Mouse (Mus musculus): Measurements from ENCODE around the gene Fer. TPM values are rescaled to one million over a fixed set of nuclear protein-coding genes. Genes with fewer than 3 reads are reported as not detected.

Fer gene
- polyA plus RNA-seq, 1 experiment from 2014 or later, result 31.5 TPM

- 0 out of 2 replicates have a peak, but pooled peaks cover 3% of the 10 kb centered on the region for H3K36me3 ChIP-seq
- no peak overlapping the region for H3K4me3 ChIP-seq (replicated peaks)
- no peak overlapping the region for H3K9ac ChIP-seq
- no peak for ATAC-seq (ENCODE audit: insufficient number of reproducible peaks, low FRiP score, low TSS enrichment, low read depth)
- H3K4me1 ChIP-seq, result 0 out of 2 replicates have a peak, but pooled peaks cover 4% of the 10 kb centered on the region
- no peak overlapping the region for H3K4me2 ChIP-seq (replicated peaks)
- 88% methylated on average over 3 of the region's 3 CpGs for WGBS
- no peaks in the 10 kb centered on the region for H3K9me3 ChIP-seq (replicated peaks)
- no peak overlapping the region for H3K27ac ChIP-seq (replicated peaks)
- H3K27me3 ChIP-seq, result no peaks in the 10 kb centered on the region
These were observed 156.0 kb downstream of the Fer start for GRCm38 (mm10) chr17:64018870-64019269.

DNA sequence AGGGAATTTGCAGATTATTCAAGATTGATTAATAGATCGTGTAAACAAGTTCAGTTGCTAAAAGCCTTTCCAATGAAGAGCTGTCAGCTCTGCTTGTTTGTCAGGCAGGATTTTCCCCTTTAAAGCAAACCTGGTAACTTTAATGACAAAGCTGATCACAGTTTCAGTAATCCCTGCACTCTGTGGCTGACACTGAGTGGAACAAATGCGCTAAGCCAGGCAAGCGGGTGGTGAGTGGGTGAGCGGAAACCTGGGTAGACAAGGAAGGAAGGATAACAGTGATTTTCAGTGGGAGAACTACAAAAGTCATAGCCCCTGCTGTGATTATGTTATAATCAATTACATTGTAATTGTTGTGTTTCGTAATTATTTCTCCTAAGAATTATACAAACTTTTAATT lies 156.8 kb downstream of the Fer start:
- H3K9me3 ChIP-seq (replicated peaks), result no peaks in the 10 kb centered on the region
- H3K36me3 ChIP-seq, result 0 out of 2 replicates have a peak, but pooled peaks cover 3% of the 10 kb centered on the region
- no peak for ATAC-seq (ENCODE audit: insufficient number of reproducible peaks, low FRiP score, low TSS enrichment, low read depth)
- WGBS, result 70% methylated on average over 5 of the region's 5 CpGs
- H3K4me3 ChIP-seq (replicated peaks), result no peak overlapping the region
- no peak overlapping the region for H3K4me2 ChIP-seq (replicated peaks)
- H3K27me3 ChIP-seq, result no peaks in the 10 kb centered on the region
- no peak overlapping the region for H3K9ac ChIP-seq
- 0 out of 2 replicates have a peak, but pooled peaks cover 4% of the 10 kb centered on the region for H3K4me1 ChIP-seq
- H3K27ac ChIP-seq (replicated peaks), result no peak overlapping the region

GRCm38 (mm10) chr17:64026485-64026884 lies 163.6 kb downstream of the Fer start:
- H3K4me2 ChIP-seq (replicated peaks), result no peak overlapping the region
- no peaks in the 10 kb centered on the region for H3K27me3 ChIP-seq
- no peaks in the 10 kb centered on the region for H3K9me3 ChIP-seq (replicated peaks)
- WGBS, result 65% methylated on average over 2 of the region's 2 CpGs
- H3K36me3 ChIP-seq, result no peaks in the 10 kb centered on the region
- H3K27ac ChIP-seq (replicated peaks), result no peak overlapping the region
- no peak for ATAC-seq (ENCODE audit: insufficient number of reproducible peaks, low FRiP score, low TSS enrichment, low read depth)
- no peak overlapping the region for H3K4me3 ChIP-seq (replicated peaks)
- H3K4me1 ChIP-seq, result no peaks in the 10 kb centered on the region
- H3K9ac ChIP-seq, result no peak overlapping the region

DNA sequence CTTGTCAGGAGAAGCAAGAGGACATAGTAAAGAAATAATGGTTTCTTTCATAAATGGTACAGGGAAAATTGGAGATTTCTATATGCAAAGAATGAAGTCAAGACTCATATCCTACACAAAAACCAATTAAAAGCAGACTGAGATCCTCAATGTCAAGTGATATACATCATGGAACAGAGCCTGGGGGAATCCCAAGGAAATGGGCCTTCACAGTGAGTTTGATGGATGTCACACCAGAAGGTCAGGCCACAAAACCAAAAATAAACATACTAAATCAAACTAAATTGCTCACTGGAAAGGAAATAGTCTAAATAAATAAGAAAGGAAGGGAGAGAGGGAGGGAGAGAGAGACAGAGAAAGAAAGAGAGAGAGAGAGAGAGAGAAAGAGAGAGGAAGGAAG lies 178.9 kb downstream of the Fer start:
- H3K4me3 ChIP-seq (replicated peaks), result no peak overlapping the region
- H3K4me1 ChIP-seq, result 0 out of 2 replicates have a peak, but pooled peaks cover 5% of the 10 kb centered on the region
- no peak overlapping the region for H3K4me2 ChIP-seq (replicated peaks)
- no peak for ATAC-seq (ENCODE audit: insufficient number of reproducible peaks, low FRiP score, low TSS enrichment, low read depth)
- H3K9me3 ChIP-seq (replicated peaks), result no peaks in the 10 kb centered on the region
- peaks cover 5% of the 10 kb centered on the region; the same call in 1 of the 2 replicates for H3K36me3 ChIP-seq
- no peak overlapping the region for H3K27ac ChIP-seq (replicated peaks)
- H3K9ac ChIP-seq, result no peak overlapping the region
- H3K27me3 ChIP-seq, result no peaks in the 10 kb centered on the region

GRCm38 (mm10) chr17:64045326-64045725 lies 182.5 kb downstream of the Fer start:
- no peak overlapping the region for H3K4me2 ChIP-seq (replicated peaks)
- H3K27me3 ChIP-seq, result no peaks in the 10 kb centered on the region
- ATAC-seq (ENCODE audit: insufficient number of reproducible peaks, low FRiP score, low TSS enrichment, low read depth), result no peak
- WGBS, result 69% methylated on average over 7 of the region's 7 CpGs
- no peak overlapping the region for H3K27ac ChIP-seq (replicated peaks)
- 0 out of 2 replicates have a peak, but pooled peaks cover 8% of the 10 kb centered on the region for H3K4me1 ChIP-seq
- H3K4me3 ChIP-seq (replicated peaks), result no peak overlapping the region
- H3K9ac ChIP-seq, result no peak overlapping the region
- H3K9me3 ChIP-seq (replicated peaks), result no peaks in the 10 kb centered on the region
- H3K36me3 ChIP-seq, result no peaks in the 10 kb centered on the region

- ATAC-seq (ENCODE audit: insufficient number of reproducible peaks, low FRiP score, low TSS enrichment, low read depth), result no peak
- no peaks in the 10 kb centered on the region for H3K9me3 ChIP-seq (replicated peaks)
- WGBS, result 87% methylated on average over 3 of the region's 3 CpGs
- no peak overlapping the region for H3K4me2 ChIP-seq (replicated peaks)
- no peaks in the 10 kb centered on the region for H3K27me3 ChIP-seq
- 0 out of 2 replicates have a peak, but pooled peaks cover 8% of the 10 kb centered on the region for H3K4me1 ChIP-seq
- H3K4me3 ChIP-seq (replicated peaks), result no peak overlapping the region
- no peaks in the 10 kb centered on the region for H3K36me3 ChIP-seq
- H3K27ac ChIP-seq (replicated peaks), result no peak overlapping the region
- no peak overlapping the region for H3K9ac ChIP-seq
These were observed 183.7 kb downstream of the Fer start for GRCm38 (mm10) chr17:64046557-64046956.

- ATAC-seq (ENCODE audit: insufficient number of reproducible peaks, low FRiP score, low TSS enrichment, low read depth), result no peak
- WGBS, result 89% methylated on average over 5 of the region's 5 CpGs
- H3K27ac ChIP-seq (replicated peaks), result no peak overlapping the region
These were observed 188.0 kb downstream of the Fer start for GRCm38 (mm10) chr17:64050911-64051310.

GRCm38 (mm10) chr17:64053636-64054035 lies 190.8 kb downstream of the Fer start:
- Histone ChIP-seq H3K27ac (replicated peaks) (no peak overlapping the region), H3K4me1 (0 out of 2 replicates have a peak, but pooled peaks cover 3% of the 10 kb centered on the region), H3K36me3 (no peaks in the 10 kb centered on the region), H3K9ac (no peak overlapping the region), H3K9me3 (replicated peaks) (no peaks in the 10 kb centered on the region), H3K27me3 (no peaks in the 10 kb centered on the region), H3K4me2 (replicated peaks) (no peak overlapping the region), H3K4me3 (replicated peaks) (no peak overlapping the region)
- WGBS, result 84% methylated on average over 11 of the region's 11 CpGs
- no peak for ATAC-seq (ENCODE audit: insufficient number of reproducible peaks, low FRiP score, low TSS enrichment, low read depth)

More at GRCm38 (mm10) chr17:64050911-64051310, 188.0 kb downstream of the Fer start:
- H3K9ac ChIP-seq, result no peak overlapping the region
- H3K36me3 ChIP-seq, result no peaks in the 10 kb centered on the region
- H3K4me1 ChIP-seq, result 0 out of 2 replicates have a peak, but pooled peaks cover 3% of the 10 kb centered on the region
- no peaks in the 10 kb centered on the region for H3K27me3 ChIP-seq
- H3K4me2 ChIP-seq (replicated peaks), result no peak overlapping the region
- no peaks in the 10 kb centered on the region for H3K9me3 ChIP-seq (replicated peaks)
- no peak overlapping the region for H3K4me3 ChIP-seq (replicated peaks)

DNA sequence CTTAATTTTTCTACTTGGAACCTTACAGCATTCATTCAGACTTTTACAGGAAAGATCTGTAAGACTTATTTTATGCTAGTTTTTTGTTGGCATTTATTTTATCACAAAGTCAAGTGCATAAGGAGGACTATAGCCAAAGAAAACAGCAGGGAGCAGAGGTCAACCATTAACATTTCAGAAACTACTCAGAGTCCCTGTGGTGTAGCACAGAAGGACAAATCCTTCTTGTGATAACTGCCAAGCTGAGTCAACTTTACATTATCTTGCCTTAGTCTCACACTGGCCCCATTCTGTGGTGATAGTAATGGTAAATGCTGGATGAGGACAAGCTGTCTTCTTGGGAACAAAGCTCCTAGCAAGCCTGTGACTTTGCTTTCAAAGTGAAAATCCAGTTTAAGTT lies 197.7 kb downstream of the Fer start:
- H3K9ac ChIP-seq, result no peak overlapping the region
- ATAC-seq (ENCODE audit: insufficient number of reproducible peaks, low FRiP score, low TSS enrichment, low read depth), result no peak

GRCm38 (mm10) chr17:64065243-64065642 lies 202.4 kb downstream of the Fer start:
- no peak overlapping the region for H3K9ac ChIP-seq
- H3K27me3 ChIP-seq, result no peaks in the 10 kb centered on the region
- 82% methylated on average over 3 of the region's 3 CpGs for WGBS
- no peak overlapping the region for H3K4me3 ChIP-seq (replicated peaks)
- no peak overlapping the region for H3K27ac ChIP-seq (replicated peaks)
- H3K4me1 ChIP-seq, result no peaks in the 10 kb centered on the region
- no peak overlapping the region for H3K4me2 ChIP-seq (replicated peaks)
- no peaks in the 10 kb centered on the region for H3K36me3 ChIP-seq
- H3K9me3 ChIP-seq (replicated peaks), result no peaks in the 10 kb centered on the region
- no peak for ATAC-seq (ENCODE audit: insufficient number of reproducible peaks, low FRiP score, low TSS enrichment, low read depth)

More for the DNA sequence above, 197.7 kb downstream of the Fer start:
- Histone ChIP-seq H3K4me2 (replicated peaks) (no peak overlapping the region), H3K27ac (replicated peaks) (no peak overlapping the region), H3K27me3 (no peaks in the 10 kb centered on the region), H3K4me1 (no peaks in the 10 kb centered on the region), H3K4me3 (replicated peaks) (no peak overlapping the region), H3K36me3 (no peaks in the 10 kb centered on the region), H3K9me3 (replicated peaks) (no peaks in the 10 kb centered on the region)

DNA sequence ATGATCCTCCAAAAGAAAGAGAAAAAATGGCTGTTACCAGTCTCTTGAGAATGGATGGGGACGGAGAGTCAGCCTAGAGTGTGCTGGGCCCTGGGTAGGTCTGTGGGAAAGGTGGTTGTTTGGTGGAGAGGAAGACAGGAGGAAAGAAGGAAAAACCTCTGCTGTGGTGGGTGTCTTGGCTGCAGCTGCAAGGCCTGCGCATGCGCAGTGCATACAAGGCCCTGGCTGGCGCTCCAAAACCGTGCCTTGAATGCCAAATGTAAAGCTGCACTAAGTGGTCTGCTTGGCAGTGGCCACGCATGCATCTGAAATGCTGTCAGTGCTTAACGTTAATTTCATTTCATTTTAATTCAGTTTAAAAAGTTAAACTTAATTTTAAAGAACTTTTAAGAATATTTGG lies 214.5 kb downstream of the Fer start:
- no peak overlapping the region for H3K27ac ChIP-seq (replicated peaks)

DNA sequence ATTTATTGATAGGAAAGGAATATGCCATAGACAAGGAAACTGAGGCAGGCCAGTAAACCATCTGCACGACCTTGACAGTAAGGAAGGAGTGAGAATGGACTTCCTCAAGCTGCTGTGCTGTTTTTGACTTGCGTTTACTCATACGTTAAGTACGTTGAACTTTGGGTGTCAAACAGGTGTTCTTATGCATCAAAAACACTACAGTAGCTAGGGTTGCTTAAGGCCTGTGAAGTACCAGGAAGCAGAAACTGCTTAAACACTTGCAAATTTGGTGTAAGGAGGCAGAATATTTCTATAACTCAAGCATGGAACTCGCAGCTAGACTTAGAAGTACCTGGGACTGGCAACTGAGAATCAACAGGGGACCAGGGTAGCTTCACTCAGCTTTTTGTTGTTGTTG lies 221.9 kb downstream of the Fer start:
- Histone ChIP-seq H3K4me1 (no peaks in the 10 kb centered on the region), H3K9ac (no peak overlapping the region), H3K36me3 (no peaks in the 10 kb centered on the region), H3K27ac (replicated peaks) (no peak overlapping the region), H3K27me3 (no peaks in the 10 kb centered on the region), H3K4me3 (replicated peaks) (no peak overlapping the region), H3K9me3 (replicated peaks) (no peaks in the 10 kb centered on the region), H3K4me2 (replicated peaks) (no peak overlapping the region)
- WGBS, result 86% methylated on average over 5 of the region's 5 CpGs
- ATAC-seq (ENCODE audit: insufficient number of reproducible peaks, low FRiP score, low TSS enrichment, low read depth), result no peak

More for the DNA sequence above, 214.5 kb downstream of the Fer start:
- ATAC-seq (ENCODE audit: insufficient number of reproducible peaks, low FRiP score, low TSS enrichment, low read depth), result no peak
- no peaks in the 10 kb centered on the region for H3K9me3 ChIP-seq (replicated peaks)
- no peaks in the 10 kb centered on the region for H3K4me1 ChIP-seq
- 74% methylated on average over 7 of the region's 7 CpGs for WGBS
- no peak overlapping the region for H3K4me2 ChIP-seq (replicated peaks)
- no peaks in the 10 kb centered on the region for H3K36me3 ChIP-seq
- no peaks in the 10 kb centered on the region for H3K27me3 ChIP-seq
- no peak overlapping the region for H3K4me3 ChIP-seq (replicated peaks)
- no peak overlapping the region for H3K9ac ChIP-seq

Data from embryonic facial prominence, embryonic 15.5 days (tissue).